ENCODE assay signal across 19 mouse cellular contexts in the genomic region with DNA sequence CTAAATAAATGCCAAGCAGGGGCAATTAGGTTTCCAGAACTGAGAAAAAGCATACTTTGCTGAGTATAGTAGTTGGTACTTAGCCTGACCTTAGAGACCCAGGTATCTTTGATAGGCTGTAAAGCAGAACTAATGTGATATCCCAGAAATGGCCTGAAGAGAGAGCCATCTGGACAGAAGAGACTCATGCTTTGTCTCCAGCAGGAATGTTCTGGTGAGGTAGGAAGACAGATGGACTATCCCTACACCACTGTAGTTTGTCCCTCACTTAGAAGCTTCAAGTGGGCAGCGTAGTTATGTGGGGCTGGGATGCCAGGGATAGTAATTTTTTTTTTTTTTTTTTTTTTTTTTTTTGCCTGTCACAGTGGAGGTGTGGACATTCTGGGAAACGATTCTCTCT. TPM values are rescaled to one million over a fixed set of nuclear protein-coding genes. Genes with fewer than 3 reads are reported as not detected.
DNase-seq lines count a peak whose midpoint lies in the region; TF ChIP-seq lines count a peak whose summit lies in the region.
"Had no signal": no experiment of that assay in that cellular context is flagged by ENCODE, and none has a peak within 500 bp of the region (broad histone marks: within the 10 kb centered on the region; RNA-seq: fewer than 3 reads in every experiment).

No protein-coding gene starts in this region.

- H3K4me3 ChIP-seq in layer of hippocampus, adult 2 months = no peak overlapping the region
- H3K4me3 ChIP-seq: embryonic facial prominence, embryonic 10.5 days; forebrain, embryonic 13.5 days; hindbrain, embryonic 12.5 days; limb, embryonic 15.5 days; liver, embryonic 15.5 days; myocyte had no signal

- no peak for TF ChIP-seq CTCF in layer of hippocampus, adult 2 months (conservative IDR thresholded peaks at IDR 0.05)

- DNase-seq in layer of hippocampus, adult 2 months (ENCODE audit: low spot score in 2 of 2) = no peak
- DNase-seq in layer of hippocampus, postnatal 25 days (ENCODE audit: extremely low spot score in 1 of 2, low spot score in 1 of 2) = no peak
- DNase-seq in brain, adult 2 months (ENCODE audit: low read depth, low spot score) = peak; percentile 93
- peak; percentile 55 to 69 for DNase-seq in cerebellum, adult 18-20 months
- DNase-seq in cerebellum, postnatal 25 days = peak; percentile 34 to 50
- DNase-seq in kidney, adult 11 months = no peak
- DNase-seq in kidney, adult 8-10 months = no peak
- DNase-seq: B cell, adult 2 months; heart, postnatal 14 days; kidney, postnatal 4 days; midbrain, embryonic 14.5 days; right cerebral cortex, postnatal 4 days had no signal

- peak overlapping the region; percentile 4 for H3K27ac ChIP-seq in layer of hippocampus, adult 2 months
- H3K27ac ChIP-seq: embryonic facial prominence, embryonic 10.5 days; forebrain, embryonic 13.5 days; hindbrain, embryonic 12.5 days; limb, embryonic 15.5 days; liver, embryonic 15.5 days had no signal

RNA-seq across cellular contexts. Expression of a gene that starts 5.3 kb away (rescaled TPM):
- 10 to 100 TPM; 41.6 to 44.0 TPM for total RNA-seq in layer of hippocampus, adult 2 months (2021)
- 10 to 100 TPM; 34.2 to 46.4 TPM for total RNA-seq in layer of hippocampus, postnatal 25 days (2021)

RNA-seq across cellular contexts. Expression of a gene that starts 5.4 kb away (rescaled TPM):
- total RNA-seq in layer of hippocampus, adult 2 months (2021) = 10 to 100 TPM; 39.0 to 41.2 TPM
- 10 to 100 TPM; 36.3 to 38.3 TPM for total RNA-seq in layer of hippocampus, postnatal 25 days (2021)

RNA-seq across cellular contexts. Expression of a gene that starts 23.9 kb away (rescaled TPM):
- under 1 TPM; 0.64 to 0.97 TPM for total RNA-seq in layer of hippocampus, adult 2 months (2021)
- 1 to 10 TPM; 1.2 to 1.4 TPM for total RNA-seq in layer of hippocampus, postnatal 25 days (2021)
- total RNA-seq: gastrocnemius, adult 18-20 months had no signal

Comparison
In these comparisons a context has a peak if more than half of its experiments do, and no peak if none do; other contexts are left out.
1. DNase-seq: peak in brain, adult 2 months (single experiment), cerebellum, adult 18-20 months (2 of 2) and cerebellum, postnatal 25 days (2 of 2); none in layer of hippocampus, adult 2 months (0 of 2), layer of hippocampus, postnatal 25 days (0 of 2), kidney, adult 11 months (single experiment) and kidney, adult 8-10 months (0 of 2).